Mouse (Mus musculus): ENCODE measurements around the gene Sept11.

The Sept11 gene

GRCm38 (mm10) chr5:93167919-93168516 lies 74.8 kb downstream of the Sept11 start:
- DNase-seq (ENCODE audit: low read depth, low spot score), result no peak

GRCm38 (mm10) chr5:93168654-93169053 lies 75.4 kb downstream of the Sept11 start:
- DNase-seq (ENCODE audit: low read depth, low spot score), result no peak

GRCm38 (mm10) chr5:93171420-93171819 lies 78.2 kb downstream of the Sept11 start:
- no peak for DNase-seq (ENCODE audit: low read depth, low spot score)

GRCm38 (mm10) chr5:93172536-93172935 lies 79.3 kb downstream of the Sept11 start:
- no peak for DNase-seq (ENCODE audit: low read depth, low spot score)

GRCm38 (mm10) chr5:93174675-93175074 lies 81.4 kb downstream of the Sept11 start:
- no peak for DNase-seq (ENCODE audit: low read depth, low spot score)

GRCm38 (mm10) chr5:93178616-93179015 lies 85.4 kb downstream of the Sept11 start:
- DNase-seq (ENCODE audit: low read depth, low spot score), result no peak

- DNase-seq (ENCODE audit: low read depth, low spot score), result no peak
Observed at GRCm38 (mm10) chr5:93180252-93180651, 87.0 kb downstream of the Sept11 start.

GRCm38 (mm10) chr5:93183311-93183710 lies 90.1 kb downstream of the Sept11 start:
- DNase-seq (ENCODE audit: low read depth, low spot score), result no peak

GRCm38 (mm10) chr5:93184548-93184947 lies 91.3 kb downstream of the Sept11 start:
- DNase-seq (ENCODE audit: low read depth, low spot score), result no peak

- no peak for DNase-seq (ENCODE audit: low read depth, low spot score)
Observed at GRCm38 (mm10) chr5:93189607-93190006, 96.4 kb downstream of the Sept11 start.

GRCm38 (mm10) chr5:93190428-93190827 lies 97.2 kb downstream of the Sept11 start:
- no peak for DNase-seq (ENCODE audit: low read depth, low spot score)

GRCm38 (mm10) chr5:93198232-93198631 lies 105.0 kb downstream of the Sept11 start:
- DNase-seq (ENCODE audit: low read depth, low spot score), result no peak

GRCm38 (mm10) chr5:93201181-93201580 lies 107.9 kb downstream of the Sept11 start:
- DNase-seq (ENCODE audit: low read depth, low spot score), result no peak

- DNase-seq (ENCODE audit: low read depth, low spot score), result peak; percentile 16
Observed at GRCm38 (mm10) chr5:93205371-93206108, 112.3 kb downstream of the Sept11 start.

- peak; percentile 93 for DNase-seq (ENCODE audit: low read depth, low spot score)
Observed at GRCm38 (mm10) chr5:93206109-93207005, 113.1 kb downstream of the Sept11 start, which contains the start of the genes Ccni and 2010109A12Rik. Ccni (minus strand) TSS chr5:93206495. 2010109A12Rik (plus strand) TSS chr5:93206518.

GRCm38 (mm10) chr5:93207006-93207348 lies 113.7 kb downstream of the Sept11 start:
- no peak for DNase-seq (ENCODE audit: low read depth, low spot score)

- no peak for DNase-seq (ENCODE audit: low read depth, low spot score)
Observed at GRCm38 (mm10) chr5:93207555-93207954, 114.3 kb downstream of the Sept11 start.

GRCm38 (mm10) chr5:93218375-93218774 lies 125.1 kb downstream of the Sept11 start:
- DNase-seq (ENCODE audit: low read depth, low spot score), result no peak

- DNase-seq (ENCODE audit: low read depth, low spot score), result no peak
Observed at GRCm38 (mm10) chr5:93221661-93222060, 128.4 kb downstream of the Sept11 start.

GRCm38 (mm10) chr5:93224549-93224948 lies 131.3 kb downstream of the Sept11 start:
- no peak for DNase-seq (ENCODE audit: low read depth, low spot score)

Measured in retina, adult 2 months (tissue).